18 mouse cellular contexts compared by ENCODE assay signal in genomic region chr1:86705461-86705860, GRCm38 (mm10). TPM values are rescaled to one million over a fixed set of nuclear protein-coding genes. Genes with fewer than 3 reads are reported as not detected.
DNase-seq lines count a peak whose midpoint lies in the region; ATAC-seq lines count a peak whose summit lies in the region.
"Had no signal": no experiment of that assay in that cellular context is flagged by ENCODE, and none has a peak within 500 bp of the region (broad histone marks: within the 10 kb centered on the region; RNA-seq: fewer than 3 reads in every experiment).

No protein-coding gene starts in this region.

- H3K4me3 ChIP-seq in embryonic facial prominence, embryonic 13.5 days = 0 out of 2 replicates have a peak overlapping the region, but pooled peaks have one; percentile 4
- H3K4me3 ChIP-seq in embryonic facial prominence, embryonic 10.5 days = no peak overlapping the region
- no peak overlapping the region for H3K4me3 ChIP-seq in midbrain, embryonic 14.5 days (replicated peaks; ENCODE audit: low read depth, low read length)
- H3K4me3 ChIP-seq in midbrain, embryonic 10.5 days = no peak overlapping the region
- H3K4me3 ChIP-seq in neural tube, embryonic 13.5 days = 0 out of 2 replicates have a peak overlapping the region, but pooled peaks have one; percentile 4
- H3K4me3 ChIP-seq: embryonic facial prominence, embryonic 12.5 days; stomach, embryonic 15.5 days had no signal

- peaks cover 12% of the 10 kb centered on the region for H3K4me1 ChIP-seq in embryonic facial prominence, embryonic 13.5 days
- H3K4me1 ChIP-seq in embryonic facial prominence, embryonic 10.5 days = peaks cover 28% of the 10 kb centered on the region
- peaks cover 15% of the 10 kb centered on the region for H3K4me1 ChIP-seq in midbrain, embryonic 14.5 days (ENCODE audit: control insufficient read depth, insufficient read depth, low read length)
- peaks cover 26% of the 10 kb centered on the region for H3K4me1 ChIP-seq in midbrain, embryonic 10.5 days
- peaks cover 27% of the 10 kb centered on the region for H3K4me1 ChIP-seq in neural tube, embryonic 13.5 days (replicated peaks)

- ATAC-seq in embryonic facial prominence, embryonic 13.5 days (ENCODE audit: insufficient number of reproducible peaks, insufficient read depth, low FRiP score, low TSS enrichment, low read depth) = no peak
- ATAC-seq in midbrain, embryonic 14.5 days (ENCODE audit: low FRiP score, low TSS enrichment) = no peak
- no peak for ATAC-seq in neural tube, embryonic 13.5 days (ENCODE audit: low read depth)
- ATAC-seq: forebrain, postnatal 0 days; inflammation-experienced regulatory T-cells, adult 6 months had no signal

- H3K9me3 ChIP-seq in embryonic facial prominence, embryonic 13.5 days = no peaks in the 10 kb centered on the region
- H3K9me3 ChIP-seq in embryonic facial prominence, embryonic 10.5 days = no peaks in the 10 kb centered on the region
- no peaks in the 10 kb centered on the region for H3K9me3 ChIP-seq in midbrain, embryonic 14.5 days (ENCODE audit: control insufficient read depth, low read length)
- no peaks in the 10 kb centered on the region for H3K9me3 ChIP-seq in midbrain, embryonic 10.5 days (replicated peaks)
- H3K9me3 ChIP-seq in neural tube, embryonic 13.5 days = no peaks in the 10 kb centered on the region
- H3K9me3 ChIP-seq: embryonic facial prominence, embryonic 12.5 days; stomach, embryonic 15.5 days had no signal

- H3K36me3 ChIP-seq in embryonic facial prominence, embryonic 13.5 days = no peaks in the 10 kb centered on the region
- no peaks in the 10 kb centered on the region for H3K36me3 ChIP-seq in embryonic facial prominence, embryonic 10.5 days (replicated peaks)
- H3K36me3 ChIP-seq in midbrain, embryonic 14.5 days (ENCODE audit: control insufficient read depth, insufficient read depth, low read length) = no peaks in the 10 kb centered on the region
- H3K36me3 ChIP-seq in midbrain, embryonic 10.5 days = no peaks in the 10 kb centered on the region
- no peaks in the 10 kb centered on the region for H3K36me3 ChIP-seq in neural tube, embryonic 13.5 days
- H3K36me3 ChIP-seq: embryonic facial prominence, embryonic 12.5 days; stomach, embryonic 15.5 days had no signal

- no peak overlapping the region for H3K9ac ChIP-seq in embryonic facial prominence, embryonic 13.5 days
- H3K9ac ChIP-seq in midbrain, embryonic 14.5 days (replicated peaks; ENCODE audit: low read length) = 0 out of 2 replicates have a peak overlapping the region, but pooled peaks have one; percentile 16
- peak overlapping the region; percentile 34; the same call in 1 of the 2 replicates for H3K9ac ChIP-seq in neural tube, embryonic 13.5 days
- H3K9ac ChIP-seq: embryonic facial prominence, embryonic 12.5 days; forebrain, postnatal 0 days; lung, embryonic 14.5 days; stomach, embryonic 15.5 days had no signal

- H3K4me2 ChIP-seq in embryonic facial prominence, embryonic 13.5 days = peak overlapping the region; percentile 14; the same call in 1 of the 2 replicates
- no peak overlapping the region for H3K4me2 ChIP-seq in midbrain, embryonic 14.5 days (ENCODE audit: low read length)
- H3K4me2 ChIP-seq in neural tube, embryonic 13.5 days = 0 out of 2 replicates have a peak overlapping the region, but pooled peaks have one; percentile 68
- H3K4me2 ChIP-seq: lung, embryonic 14.5 days; stomach, embryonic 15.5 days had no signal

- WGBS in embryonic facial prominence, embryonic 13.5 days = 88% methylated on average over 3 of the region's 3 CpGs
- WGBS in embryonic facial prominence, embryonic 10.5 days = 90% methylated on average over 3 of the region's 3 CpGs
- 84% methylated on average over 3 of the region's 3 CpGs for WGBS in midbrain, embryonic 14.5 days
- 88% methylated on average over 3 of the region's 3 CpGs for WGBS in midbrain, embryonic 10.5 days
- 77% methylated on average over 3 of the region's 3 CpGs for WGBS in neural tube, embryonic 13.5 days

- H3K27ac ChIP-seq in embryonic facial prominence, embryonic 13.5 days = no peak overlapping the region
- H3K27ac ChIP-seq in embryonic facial prominence, embryonic 10.5 days (replicated peaks) = no peak overlapping the region
- H3K27ac ChIP-seq in midbrain, embryonic 14.5 days (replicated peaks; ENCODE audit: low read depth, low read length) = no peak overlapping the region
- H3K27ac ChIP-seq in midbrain, embryonic 10.5 days (replicated peaks) = no peak overlapping the region
- H3K27ac ChIP-seq in neural tube, embryonic 13.5 days (replicated peaks) = no peak overlapping the region
- H3K27ac ChIP-seq: embryonic facial prominence, embryonic 12.5 days; kidney, postnatal 0 days; stomach, embryonic 15.5 days had no signal

- DNase-seq in embryonic facial prominence, embryonic 10.5 days (ENCODE audit: low spot score) = no peak
- DNase-seq in layer of hippocampus, adult 9-11 months = peak; percentile 56
- no peak for DNase-seq in layer of hippocampus, adult 9-10 months (ENCODE audit: low spot score)
- no peak for DNase-seq in midbrain, embryonic 14.5 days
- DNase-seq in midbrain, embryonic 10.5 days (ENCODE audit: low spot score) = no peak
- DNase-seq in ovary, postnatal 10 days (ENCODE audit: low spot score) = no peak
- DNase-seq: B cell, adult 2 months; cerebellum, adult 9-11 months; forebrain, postnatal 0 days; lung, embryonic 14.5 days; right cerebral cortex, postnatal 4 days; thymus, postnatal 4 days had no signal

- no peaks in the 10 kb centered on the region for H3K27me3 ChIP-seq in embryonic facial prominence, embryonic 13.5 days
- no peaks in the 10 kb centered on the region for H3K27me3 ChIP-seq in embryonic facial prominence, embryonic 10.5 days (replicated peaks; ENCODE audit: low read depth, poor library complexity, severe bottlenecking)
- H3K27me3 ChIP-seq in midbrain, embryonic 14.5 days (ENCODE audit: control insufficient read depth, insufficient read depth, low read length) = no peaks in the 10 kb centered on the region
- no peaks in the 10 kb centered on the region for H3K27me3 ChIP-seq in midbrain, embryonic 10.5 days (ENCODE audit: low read depth, poor library complexity, severe bottlenecking)
- no peaks in the 10 kb centered on the region for H3K27me3 ChIP-seq in neural tube, embryonic 13.5 days
- H3K27me3 ChIP-seq: embryonic facial prominence, embryonic 12.5 days; stomach, embryonic 15.5 days had no signal

RNA-seq across cellular contexts. Expression of gene Dis3l2, which starts 1.9 kb away (rescaled TPM):
- 28.1 and 30.9 TPM in 2 replicates for polyA plus RNA-seq in embryonic facial prominence, embryonic 13.5 days (2015; fragmentation: Nextera tagmentation; extraction: Ambion mirVana)
- 32.1 and 34.3 TPM in 2 replicates for polyA plus RNA-seq in embryonic facial prominence, embryonic 10.5 days (2016; fragmentation: Nextera tagmentation; extraction: Ambion mirVana)
- 35.1 and 39.9 TPM in 2 replicates for polyA plus RNA-seq in midbrain, embryonic 14.5 days (2014; fragmentation: Nextera tagmentation; extraction: Ambion mirVana)
- 33.3 and 35.4 TPM in 2 replicates for polyA plus RNA-seq in midbrain, embryonic 10.5 days (2016; fragmentation: Nextera tagmentation; extraction: Ambion mirVana)
- polyA plus RNA-seq in neural tube, embryonic 13.5 days (2015; fragmentation: Nextera tagmentation; extraction: Ambion mirVana) = 35.5 and 40.8 TPM in 2 replicates

RNA-seq across cellular contexts. Expression of gene Nppc, which starts 35.1 kb away (rescaled TPM):
- 1.6 and 3.2 TPM in 2 replicates for polyA plus RNA-seq in embryonic facial prominence, embryonic 13.5 days (2015; fragmentation: Nextera tagmentation; extraction: Ambion mirVana)
- polyA plus RNA-seq in embryonic facial prominence, embryonic 10.5 days (2016; fragmentation: Nextera tagmentation; extraction: Ambion mirVana) = 1.00 and 3.5 TPM in 2 replicates
- polyA plus RNA-seq in midbrain, embryonic 14.5 days (2014; fragmentation: Nextera tagmentation; extraction: Ambion mirVana) = 1.8 and 1.9 TPM in 2 replicates
- 0.94 and 1.9 TPM in 2 replicates for polyA plus RNA-seq in midbrain, embryonic 10.5 days (2016; fragmentation: Nextera tagmentation; extraction: Ambion mirVana)
- 12.7 and 14.7 TPM in 2 replicates for polyA plus RNA-seq in neural tube, embryonic 13.5 days (2015; fragmentation: Nextera tagmentation; extraction: Ambion mirVana)
- polyA plus RNA-seq: inflammation-experienced regulatory T-cells, adult 6 months had no signal

Comparison
In these comparisons a context has a peak if more than half of its experiments do, and no peak if none do; other contexts are left out.
1. H3K4me3 ChIP-seq: peak in embryonic facial prominence, embryonic 13.5 days (single experiment) and neural tube, embryonic 13.5 days (single experiment); none in embryonic facial prominence, embryonic 10.5 days (single experiment), midbrain, embryonic 14.5 days (single experiment) and midbrain, embryonic 10.5 days (single experiment).